ENCODE assay signal across 12 mouse cellular contexts in genomic region chr4:61909409-61909808, GRCm38 (mm10).
DNase-seq lines count a peak whose midpoint lies in the region; ATAC-seq and TF ChIP-seq lines count a peak whose summit lies in the region.
"Had no signal": no experiment of that assay in that cellular context is flagged by ENCODE, and none has a peak within 500 bp of the region (broad histone marks: within the 10 kb centered on the region; RNA-seq: fewer than 3 reads in every experiment).

No protein-coding gene starts in this region.

- H3K27me3 ChIP-seq in embryonic facial prominence, embryonic 11.5 days (ENCODE audit: control insufficient read depth, insufficient read depth, low read length), result no peaks in the 10 kb centered on the region
- no peaks in the 10 kb centered on the region for H3K27me3 ChIP-seq in embryonic facial prominence, embryonic 10.5 days (replicated peaks; ENCODE audit: low read depth, poor library complexity, severe bottlenecking)
- H3K27me3 ChIP-seq: intestine, embryonic 15.5 days had no signal

- no peaks in the 10 kb centered on the region for H3K36me3 ChIP-seq in embryonic facial prominence, embryonic 11.5 days (replicated peaks; ENCODE audit: control insufficient read depth, insufficient read depth, low read depth, low read length)
- no peaks in the 10 kb centered on the region for H3K36me3 ChIP-seq in embryonic facial prominence, embryonic 10.5 days (replicated peaks)
- H3K36me3 ChIP-seq: G1E; intestine, embryonic 15.5 days had no signal

- H3K4me2 ChIP-seq in embryonic facial prominence, embryonic 11.5 days (ENCODE audit: low read depth, low read length), result no peak overlapping the region
- H3K4me2 ChIP-seq: intestine, embryonic 15.5 days had no signal

- no peak overlapping the region for H3K9ac ChIP-seq in embryonic facial prominence, embryonic 11.5 days (replicated peaks; ENCODE audit: low read length)
- H3K9ac ChIP-seq: intestine, embryonic 15.5 days had no signal

- no peak for ATAC-seq in embryonic facial prominence, embryonic 11.5 days (replicated peaks; ENCODE audit: insufficient number of reproducible peaks, low FRiP score, low TSS enrichment, low read depth)
- no peak for ATAC-seq in inflammation-experienced regulatory T-cells, adult 6 months
- ATAC-seq: intestine, embryonic 15.5 days had no signal

- TF ChIP-seq CTCF in layer of hippocampus, adult 2 months (conservative IDR thresholded peaks at IDR 0.05), result peak; percentile 78

- DNase-seq in embryonic facial prominence, embryonic 11.5 days (ENCODE audit: low spot score), result peak; percentile 12
- no peak for DNase-seq in embryonic facial prominence, embryonic 10.5 days (ENCODE audit: low spot score)
- peak in 1 of 2 experiments; percentile 18 for DNase-seq in layer of hippocampus, adult 2 months (ENCODE audit: low spot score in 2 of 2)
- no peak for DNase-seq in layer of hippocampus, adult 9-11 months
- DNase-seq in A20 (ENCODE audit: low read depth, low spot score), result peak; percentile 83
- peak; percentile 21 for DNase-seq in embryo, embryonic 10.5 days (ENCODE audit: low spot score)
- no peak for DNase-seq in ovary, postnatal 36 days (ENCODE audit: low spot score)
- DNase-seq: cerebellum, adult 2 months; thymus, adult 18-20 months had no signal

- no peak overlapping the region for H3K4me3 ChIP-seq in embryonic facial prominence, embryonic 11.5 days (ENCODE audit: low read depth, low read length)
- no peak overlapping the region for H3K4me3 ChIP-seq in embryonic facial prominence, embryonic 10.5 days
- no peak overlapping the region for H3K4me3 ChIP-seq in layer of hippocampus, adult 2 months
- H3K4me3 ChIP-seq: intestine, embryonic 15.5 days had no signal

- H3K4me1 ChIP-seq in embryonic facial prominence, embryonic 11.5 days (ENCODE audit: control insufficient read depth, insufficient read depth, low read length), result no peaks in the 10 kb centered on the region
- H3K4me1 ChIP-seq in embryonic facial prominence, embryonic 10.5 days, result no peaks in the 10 kb centered on the region
- H3K4me1 ChIP-seq: intestine, embryonic 15.5 days had no signal

- H3K27ac ChIP-seq in embryonic facial prominence, embryonic 11.5 days (replicated peaks; ENCODE audit: low read depth, low read length), result no peak overlapping the region
- no peak overlapping the region for H3K27ac ChIP-seq in embryonic facial prominence, embryonic 10.5 days (replicated peaks)
- no peak overlapping the region for H3K27ac ChIP-seq in layer of hippocampus, adult 2 months
- H3K27ac ChIP-seq: intestine, embryonic 15.5 days had no signal

- WGBS in embryonic facial prominence, embryonic 11.5 days, result 82% methylated on average over 4 of the region's 4 CpGs
- 84% methylated on average over 4 of the region's 4 CpGs for WGBS in embryonic facial prominence, embryonic 10.5 days

- H3K9me3 ChIP-seq in embryonic facial prominence, embryonic 11.5 days (replicated peaks; ENCODE audit: control insufficient read depth, low read length), result no peaks in the 10 kb centered on the region
- H3K9me3 ChIP-seq in embryonic facial prominence, embryonic 10.5 days, result peaks cover 22% of the 10 kb centered on the region
- H3K9me3 ChIP-seq: intestine, embryonic 15.5 days had no signal

Comparison
In these comparisons a context has a peak if more than half of its experiments do, and no peak if none do; other contexts are left out.
1. DNase-seq: peak in embryonic facial prominence, embryonic 11.5 days (single experiment), A20 (single experiment) and embryo, embryonic 10.5 days (single experiment); none in embryonic facial prominence, embryonic 10.5 days (single experiment), layer of hippocampus, adult 9-11 months (single experiment) and ovary, postnatal 36 days (single experiment).